Comparison of ENCODE assay signal across 17 mouse cellular contexts in the genomic region with DNA sequence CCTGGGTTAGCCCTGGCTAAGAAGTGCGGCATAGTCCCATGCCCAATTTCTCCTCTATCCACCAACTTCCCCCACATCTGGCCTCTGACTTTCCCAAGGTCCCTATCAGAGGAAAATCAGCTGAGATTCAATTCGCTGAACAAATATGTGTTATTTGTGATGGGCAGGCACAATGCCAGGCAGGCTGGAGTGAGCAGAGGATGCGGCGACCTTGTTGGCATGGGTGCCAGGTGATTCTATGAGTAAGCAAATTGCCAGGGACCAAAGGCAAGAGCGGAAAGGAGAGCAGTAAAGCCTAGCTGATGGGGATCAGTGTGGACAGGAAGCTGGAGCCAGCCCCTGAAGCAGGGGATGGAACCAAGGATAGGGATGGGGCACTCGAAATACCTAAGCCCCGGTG.
DNase-seq lines count a peak whose midpoint lies in the region; ATAC-seq lines count a peak whose summit lies in the region.
"Had no signal": no experiment of that assay in that cellular context is flagged by ENCODE, and none has a peak within 500 bp of the region (broad histone marks: within the 10 kb centered on the region; RNA-seq: fewer than 3 reads in every experiment).

No protein-coding gene starts in this region.

- ATAC-seq in cerebellum, adult (ENCODE audit: insufficient number of reproducible peaks, low FRiP score, low TSS enrichment) = 0 out of 2 replicates have a peak, but pooled peaks have one; percentile 45
- ATAC-seq: forebrain, embryonic 14.5 days; hindbrain, postnatal 0 days had no signal

- no peak for DNase-seq in cerebellum, postnatal 4 days (ENCODE audit: low spot score in 2 of 2)
- DNase-seq in cerebellum, adult 11-12 months = peak; percentile 31
- peak; percentile 42 for DNase-seq in cerebellum, adult 9-10 months
- DNase-seq in cerebellum, postnatal 25 days = peak; percentile 33 to 66
- DNase-seq in lung, postnatal 14 days = no peak
- no peak for DNase-seq in heart, adult 11 months
- no peak for DNase-seq in gastrocnemius, postnatal 4 days (ENCODE audit: low spot score in 2 of 2)
- DNase-seq: adrenal gland, postnatal 10 days; gastrocnemius, adult 2 months; gastrocnemius, postnatal 25 days; heart, adult 18-20 months; heart, postnatal 14 days; kidney, adult 11 months; kidney, adult 9 months had no signal

Comparison
In these comparisons a context has a peak if more than half of its experiments do, and no peak if none do; other contexts are left out.
1. DNase-seq: peak in cerebellum, adult 11-12 months (single experiment), cerebellum, adult 9-10 months (single experiment) and cerebellum, postnatal 25 days (2 of 2); none in cerebellum, postnatal 4 days (0 of 2), lung, postnatal 14 days (single experiment), heart, adult 11 months (single experiment) and gastrocnemius, postnatal 4 days (0 of 2).